Mouse (Mus musculus): ENCODE results near the gene Gsn.
A peak's percentile ranks its signal among the peaks of the same experiment; 100 is the strongest.

Gene Gsn

GRCm38 (mm10) chr2:35255885-35256833, at the start of gene Gsn:
TSS of gene Gsn (plus strand) at chr2:35256380.
- peak; percentile 86 for DNase-seq

DNA sequence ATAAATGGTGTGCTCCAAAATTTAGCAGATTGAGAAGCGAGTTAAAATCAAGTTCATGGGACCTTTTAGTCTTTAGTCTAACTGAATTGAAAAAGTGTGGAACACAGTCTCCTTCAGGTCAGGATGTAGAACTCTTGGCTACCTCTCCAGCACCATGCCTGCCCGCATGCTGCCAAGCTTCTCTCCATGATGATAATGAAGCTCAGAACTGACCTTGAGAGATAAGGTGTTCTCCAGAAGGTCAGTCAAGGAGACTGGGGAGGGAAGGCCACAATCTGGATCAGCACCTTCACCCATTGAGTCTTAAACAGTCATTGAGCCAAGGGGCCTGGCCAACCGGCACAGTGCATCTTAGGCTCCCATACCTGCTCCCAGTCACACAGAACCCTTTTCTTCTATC, 49.4 kb upstream of the Gsn start:
- no peak for DNase-seq

DNA sequence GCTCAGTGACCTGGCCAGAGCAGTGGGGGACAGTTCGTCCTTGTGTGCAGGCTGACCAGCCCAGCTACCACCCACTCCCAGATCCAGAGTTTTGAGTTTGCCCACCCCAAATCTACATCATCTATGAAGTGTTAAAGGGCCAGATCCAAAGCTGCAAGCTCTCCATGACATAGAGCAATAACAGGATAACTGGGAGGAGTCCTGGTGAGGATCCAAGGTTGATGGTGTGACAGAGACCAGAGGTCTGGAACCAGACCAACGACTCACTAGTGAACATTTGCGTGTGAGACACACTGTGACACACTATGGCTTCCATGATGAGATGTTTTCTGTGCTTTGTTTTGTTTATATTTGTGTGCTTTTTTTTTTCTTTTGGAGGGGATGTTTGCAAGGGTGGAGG, 48.1 kb upstream of the Gsn start:
- no peak for DNase-seq

- DNase-seq = no peak
These were observed 47.1 kb upstream of the Gsn start for GRCm38 (mm10) chr2:35208931-35209665.

- DNase-seq = no peak
These were observed 44.5 kb upstream of the Gsn start for GRCm38 (mm10) chr2:35211681-35212080.

DNA sequence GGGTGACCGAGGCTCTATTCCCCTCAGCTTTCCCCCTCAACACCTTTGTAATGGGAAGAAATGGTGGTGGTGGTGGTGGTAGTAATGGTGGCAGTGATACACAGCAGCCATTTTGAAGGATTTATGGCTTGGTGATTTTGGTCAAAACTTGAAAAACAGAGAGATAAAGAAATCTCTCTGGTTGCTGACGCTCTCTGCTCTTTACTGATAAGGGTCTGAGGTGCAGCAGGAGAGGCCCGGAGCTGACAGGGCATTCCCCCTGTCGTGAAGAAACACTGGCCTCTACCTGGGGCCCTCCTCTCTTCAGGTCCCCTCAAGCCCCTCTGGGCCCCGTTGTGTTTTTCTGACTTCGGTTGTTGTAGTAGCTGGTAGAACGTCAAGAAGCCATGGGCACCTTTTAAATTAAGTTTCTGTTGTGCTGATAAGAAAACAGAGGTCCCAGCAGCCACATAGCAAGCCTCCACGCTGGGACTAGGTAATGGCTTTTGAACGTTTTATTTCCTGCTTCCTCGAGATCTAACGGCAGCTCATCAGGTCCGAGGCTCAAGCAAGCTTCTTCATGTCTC, 42.8 kb upstream of the Gsn start:
- DNase-seq = peak; percentile 25

GRCm38 (mm10) chr2:35214881-35215358, 41.3 kb upstream of the Gsn start:
- peak; percentile 74 for DNase-seq

- DNase-seq = no peak
These were observed 40.8 kb upstream of the Gsn start for GRCm38 (mm10) chr2:35215363-35215762.

GRCm38 (mm10) chr2:35216701-35217100, 39.5 kb upstream of the Gsn start:
- DNase-seq = no peak

- DNase-seq = no peak
These were observed 37.4 kb upstream of the Gsn start for GRCm38 (mm10) chr2:35218736-35219135.

- DNase-seq = no peak
These were observed 33.3 kb upstream of the Gsn start for GRCm38 (mm10) chr2:35222822-35223391.

- DNase-seq = no peak
These were observed 31.9 kb upstream of the Gsn start for GRCm38 (mm10) chr2:35224285-35224684.

- no peak for DNase-seq
These were observed 28.0 kb upstream of the Gsn start for GRCm38 (mm10) chr2:35228145-35228544.

GRCm38 (mm10) chr2:35230215-35230614, 26.0 kb upstream of the Gsn start:
- DNase-seq = no peak

DNA sequence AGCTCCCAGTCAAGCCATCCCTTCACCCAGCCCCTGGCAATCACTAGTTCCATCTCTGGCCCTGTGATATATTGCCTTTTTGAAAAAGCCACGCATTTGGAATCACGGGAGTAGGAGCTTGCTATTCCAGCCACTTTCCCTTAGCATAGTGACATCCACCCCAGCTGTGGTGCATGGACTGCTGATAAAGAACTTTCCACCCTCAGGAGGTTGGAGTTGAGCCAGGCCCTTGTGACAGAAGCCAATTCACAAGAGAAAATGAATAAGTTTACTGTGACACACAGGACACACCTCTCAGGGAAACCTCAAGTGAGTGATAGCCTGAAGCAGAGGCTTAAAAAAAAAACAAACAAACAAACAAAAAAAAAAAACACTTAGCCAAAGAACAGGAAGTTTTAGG, 24.3 kb upstream of the Gsn start:
- no peak for DNase-seq

DNA sequence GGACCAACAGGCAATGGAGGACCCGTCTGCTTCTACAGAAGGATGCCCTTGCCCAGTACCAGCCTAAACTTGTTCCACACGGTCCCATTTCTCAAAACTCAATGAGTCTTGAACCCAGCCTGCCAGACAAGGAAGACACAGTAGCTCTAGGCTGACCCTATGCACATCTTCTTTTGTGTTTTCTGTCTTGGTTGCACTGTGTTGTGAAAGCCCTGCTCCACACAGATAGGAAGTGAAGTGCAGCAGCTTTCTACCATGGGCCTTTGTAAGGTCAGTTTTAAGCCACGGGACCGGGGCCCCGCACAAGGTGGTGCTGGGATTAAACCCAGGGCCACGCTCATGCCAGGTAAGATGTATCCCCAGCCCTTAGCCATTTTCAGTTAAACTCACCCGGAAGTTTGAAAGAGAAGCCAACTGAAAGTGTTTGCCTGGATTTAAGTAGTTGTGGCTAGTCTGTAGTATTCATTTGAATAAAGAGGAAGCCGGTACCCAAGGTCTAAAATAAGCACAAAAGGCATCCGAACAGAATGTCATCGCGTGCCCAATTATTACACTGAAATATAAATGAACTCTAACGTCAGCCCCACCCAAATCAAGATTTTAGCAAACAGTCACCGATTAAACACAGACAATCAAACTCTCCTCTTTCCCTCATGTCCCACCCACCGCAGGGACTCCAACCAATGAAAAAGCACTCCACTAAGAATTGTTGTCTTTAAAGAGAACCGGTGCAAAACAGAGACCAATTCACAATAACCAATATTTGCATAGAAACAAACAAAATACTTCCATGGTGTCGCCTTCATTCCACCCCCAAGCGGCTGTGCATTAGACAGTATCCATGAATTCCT, 23.4 kb upstream of the Gsn start:
- DNase-seq = no peak

- DNase-seq = no peak
These were observed 22.3 kb upstream of the Gsn start for GRCm38 (mm10) chr2:35233898-35234297.

GRCm38 (mm10) chr2:35235021-35235420, 21.2 kb upstream of the Gsn start:
- no peak for DNase-seq

DNA sequence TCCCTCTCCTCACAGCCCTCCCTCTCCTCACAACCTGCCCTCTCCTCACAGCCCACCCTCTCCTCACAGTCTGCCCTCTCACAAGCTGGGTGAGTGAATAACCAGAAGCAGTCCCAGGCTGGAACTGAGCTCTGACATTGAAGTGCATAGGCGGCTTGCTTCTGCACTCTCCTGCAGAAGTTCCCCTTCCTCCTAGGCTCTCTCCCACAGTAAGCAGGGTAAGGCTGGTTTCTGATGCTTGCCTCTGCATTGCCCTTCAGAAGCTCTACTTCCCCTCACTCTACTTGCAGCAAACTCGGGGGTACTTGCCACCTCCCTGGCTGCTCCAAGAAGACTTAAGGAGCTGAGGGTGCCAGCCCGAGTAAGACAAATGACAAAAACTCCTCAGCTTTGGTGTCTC, 11.9 kb upstream of the Gsn start:
- no peak for DNase-seq

DNA sequence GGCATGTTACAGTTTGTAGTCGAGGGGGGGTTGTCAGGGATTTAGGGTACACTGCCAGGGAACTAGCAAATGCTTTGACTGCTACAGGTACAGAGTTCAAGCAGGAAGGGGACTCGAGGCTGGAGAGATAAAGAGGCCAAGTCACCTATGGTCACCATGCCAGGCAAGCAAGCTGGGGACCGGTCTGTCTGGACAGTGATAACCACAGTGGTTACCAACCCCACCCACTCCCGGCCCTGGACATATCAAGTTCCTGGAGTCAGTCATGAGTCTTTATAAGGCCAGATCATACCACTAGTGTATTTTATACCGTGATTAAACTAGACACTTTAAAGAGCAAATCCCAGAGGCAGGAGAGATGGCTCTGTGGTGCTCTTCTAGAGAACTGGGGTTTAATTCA, 8.4 kb upstream of the Gsn start:
- DNase-seq = no peak

DNA sequence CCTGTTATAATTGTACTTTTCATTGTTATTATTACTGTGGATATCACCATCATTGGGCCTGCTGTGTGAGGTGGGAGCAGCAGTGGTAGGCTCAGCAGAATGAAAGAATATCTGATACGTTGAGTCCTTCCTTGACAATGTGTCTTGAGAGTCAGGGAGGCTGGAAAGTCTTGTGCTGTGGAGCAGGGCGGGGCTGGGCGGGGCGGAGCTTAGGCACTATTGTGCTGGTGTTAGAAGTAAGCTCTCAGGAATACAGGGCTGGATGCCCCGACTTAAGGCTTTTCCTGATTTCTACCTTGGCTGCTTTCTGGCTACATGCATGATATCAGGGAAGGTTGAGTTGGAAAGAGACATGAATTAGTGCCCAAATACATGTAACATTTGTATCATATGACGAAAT, 3.4 kb upstream of the Gsn start:
- no peak for DNase-seq

DNA sequence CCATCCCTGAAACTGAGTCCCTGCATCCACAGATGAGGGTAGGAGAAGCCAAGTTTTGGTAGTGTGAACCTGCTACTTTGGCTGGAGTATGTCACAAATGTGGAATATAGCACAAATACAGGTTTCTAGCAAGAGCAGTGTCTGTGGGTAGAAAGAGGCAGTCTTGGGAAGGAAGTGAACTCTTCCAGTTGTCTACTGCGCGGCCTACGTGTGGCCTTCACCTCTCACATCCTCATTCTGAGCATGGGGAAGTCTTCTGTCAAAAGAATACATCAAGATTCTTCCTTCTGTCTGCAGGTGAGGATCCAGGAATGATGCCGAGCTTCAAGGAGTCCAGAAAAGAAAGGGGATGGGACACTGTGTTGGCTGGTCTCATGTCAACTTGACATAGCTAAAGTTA, 2.4 kb upstream of the Gsn start:
- DNase-seq = no peak
